Mouse (Mus musculus) liver, embryonic 15.5 days (tissue): Measurements from ENCODE around the gene Pmepa1. TPM values are rescaled to one million over a fixed set of nuclear protein-coding genes. Genes with fewer than 3 reads are reported as not detected.

Experiments
- ATAC-seq: fragments of 200-750 bp; cut with Nextera tagmentation; 2 replicates; pipeline ENCODE4 v1.8.0; 2017; ENCODE audit warnings: moderate number of reproducible peaks, mild to moderate bottlenecking, moderate library complexity; ENCODE audit not compliant: insufficient read depth
- H3K27ac ChIP-seq: fragments of 300-500 bp; sonication (generic); replicated peaks from 2 replicates; pipeline ENCODE4 v1.5.1; 2015; ENCODE audit warnings: mild to moderate bottlenecking, inconsistent platforms
- H3K27me3 ChIP-seq: fragments of 300-500 bp; sonication (generic); 2 replicates; pipeline ENCODE4 v1.6.1; 2015; ENCODE audit warnings: mild to moderate bottlenecking, inconsistent platforms
- H3K36me3 ChIP-seq: fragments of 300-500 bp; sonication (generic); replicated peaks from 2 replicates; pipeline ENCODE4 v1.6.1; 2015; ENCODE audit warnings: moderate library complexity, mild to moderate bottlenecking, inconsistent platforms
- H3K4me1 ChIP-seq: fragments of 300-500 bp; sonication (generic); replicated peaks from 2 replicates; pipeline ENCODE4 v1.6.1; 2015; ENCODE audit warnings: inconsistent platforms
- H3K4me2 ChIP-seq: fragments of 300-500 bp; sonication (generic); 2 replicates; pipeline ENCODE4 v1.6.1; 2015; ENCODE audit warnings: moderate library complexity, mild to moderate bottlenecking, inconsistent platforms
- H3K4me3 ChIP-seq: fragments of 300-500 bp; sonication (generic); replicated peaks from 2 replicates; pipeline ENCODE4 v1.5.1; 2015; ENCODE audit warnings: mild to moderate bottlenecking, inconsistent platforms
- H3K9ac ChIP-seq: fragments of 300-500 bp; sonication (generic); 2 replicates; pipeline ENCODE4 v1.6.1; 2015; ENCODE audit warnings: moderate library complexity, mild to moderate bottlenecking, inconsistent platforms
- H3K9me3 ChIP-seq: fragments of 300-500 bp; sonication (generic); replicated peaks from 2 replicates; pipeline ENCODE4 v1.6.1; 2016; ENCODE audit warnings: inconsistent platforms
- WGBS: fragments of 180-500 bp; shearing (Covaris S2); methylation state at CpG from one replicate; pipeline ENCODE4 v1.1.7; 2015; ENCODE audit warnings: mixed read lengths; ENCODE audit not compliant: insufficient replicate concordance; 5-methylcytosine and 5-hydroxymethylcytosine counted together
- polyA plus RNA-seq: library from polyadenylated mRNA; unstranded; fragments of >200 nt; fragmentation: Nextera tagmentation; extraction: Ambion mirVana; gene quantifications from 2 replicates; pipeline ENCODE4 v1.2.1, GENCODE M21; 2015

Gene Pmepa1
- polyA plus RNA-seq, 1 experiment from 2014 or later, result 0.12 TPM

- no peak for ATAC-seq
- Histone ChIP-seq H3K27me3 (peaks cover 30% of the 10 kb centered on the region), H3K9me3 (no peaks in the 10 kb centered on the region), H3K4me3 (no peak overlapping the region), H3K27ac (no peak overlapping the region), H3K9ac (no peak overlapping the region), H3K4me1 (peaks cover 7% of the 10 kb centered on the region; the same call in 1 of the 2 replicates), H3K36me3 (no peaks in the 10 kb centered on the region), H3K4me2 (no peak overlapping the region)
- 69% methylated on average over 10 of the region's 10 CpGs for WGBS
These were observed 93.0 kb downstream of the Pmepa1 start for GRCm38 (mm10) chr2:173183311-173183710.

DNA sequence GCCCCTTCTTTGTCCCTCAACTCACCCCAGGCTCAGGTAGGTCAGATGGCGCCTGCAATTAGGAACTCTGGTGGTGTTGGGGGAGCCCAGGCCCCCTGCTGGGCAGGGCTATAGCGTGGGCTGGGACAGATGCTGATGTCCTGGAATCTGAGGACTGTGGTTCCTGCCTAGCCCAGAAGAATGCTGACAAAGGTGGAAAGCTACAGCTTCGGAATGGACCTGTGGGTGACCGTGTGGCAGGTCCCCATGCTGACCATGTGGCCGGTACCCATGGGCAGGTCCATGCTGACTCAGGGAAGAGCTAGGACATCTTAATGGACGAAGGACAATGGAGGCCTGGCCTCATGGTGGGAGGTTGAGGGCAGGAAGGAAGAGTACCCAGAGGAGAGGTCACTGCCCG, 93.5 kb downstream of the Pmepa1 start:
- Histone ChIP-seq H3K4me3 (no peak overlapping the region), H3K4me1 (peaks cover 7% of the 10 kb centered on the region; the same call in 1 of the 2 replicates), H3K9me3 (no peaks in the 10 kb centered on the region), H3K27me3 (peaks cover 30% of the 10 kb centered on the region), H3K4me2 (no peak overlapping the region), H3K27ac (no peak overlapping the region), H3K9ac (no peak overlapping the region), H3K36me3 (no peaks in the 10 kb centered on the region)
- 59% methylated on average over 7 of the region's 7 CpGs for WGBS
- ATAC-seq, result no peak

- no peak overlapping the region for H3K4me2 ChIP-seq
- no peak overlapping the region for H3K9ac ChIP-seq
- WGBS, result 69% methylated on average over 7 of the region's 7 CpGs
- no peaks in the 10 kb centered on the region for H3K9me3 ChIP-seq
- no peaks in the 10 kb centered on the region for H3K36me3 ChIP-seq
- ATAC-seq, result no peak
- peaks cover 30% of the 10 kb centered on the region for H3K27me3 ChIP-seq
- H3K4me3 ChIP-seq, result no peak overlapping the region
- peaks cover 5% of the 10 kb centered on the region; the same call in 1 of the 2 replicates for H3K4me1 ChIP-seq
- H3K27ac ChIP-seq, result no peak overlapping the region
These were observed 94.4 kb downstream of the Pmepa1 start for GRCm38 (mm10) chr2:173181901-173182300.

DNA sequence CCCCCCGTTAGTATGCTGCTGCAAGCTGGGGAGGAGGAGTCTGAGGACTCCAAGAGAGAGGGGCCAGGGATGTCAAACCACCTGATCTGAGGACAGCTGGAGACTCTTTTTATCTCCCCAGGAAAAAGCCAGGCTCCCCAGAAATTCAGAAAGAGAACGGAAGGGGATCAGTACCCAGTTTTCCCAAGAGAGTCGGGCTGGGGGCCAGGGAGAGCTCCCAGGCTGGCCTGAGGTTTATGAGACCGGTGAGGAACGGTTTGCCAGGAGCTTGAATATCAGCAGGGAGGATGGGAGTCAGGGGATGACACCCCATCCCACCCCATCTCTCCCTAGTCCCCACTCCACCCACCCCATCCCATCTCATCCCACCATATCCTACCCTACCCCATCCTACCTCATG, 94.8 kb downstream of the Pmepa1 start:
- no peak overlapping the region for H3K9ac ChIP-seq
- H3K9me3 ChIP-seq, result no peaks in the 10 kb centered on the region
- WGBS, result 62% methylated on average over 5 of the region's 5 CpGs
- no peak overlapping the region for H3K27ac ChIP-seq
- H3K4me3 ChIP-seq, result no peak overlapping the region
- no peaks in the 10 kb centered on the region for H3K36me3 ChIP-seq
- H3K4me1 ChIP-seq, result peaks cover under 1% of the 10 kb centered on the region; the same call in 1 of the 2 replicates
- peaks cover 27% of the 10 kb centered on the region for H3K27me3 ChIP-seq
- H3K4me2 ChIP-seq, result no peak overlapping the region
- no peak for ATAC-seq

GRCm38 (mm10) chr2:173180721-173181388, 95.5 kb downstream of the Pmepa1 start:
- Histone ChIP-seq H3K9ac (no peak overlapping the region), H3K4me2 (no peak overlapping the region), H3K36me3 (no peaks in the 10 kb centered on the region), H3K27ac (no peak overlapping the region), H3K4me1 (no peaks in the 10 kb centered on the region), H3K9me3 (no peaks in the 10 kb centered on the region), H3K4me3 (no peak overlapping the region), H3K27me3 (peaks cover 27% of the 10 kb centered on the region)
- no peak for ATAC-seq
- WGBS, result 64% methylated on average over 11 of the region's 11 CpGs

DNA sequence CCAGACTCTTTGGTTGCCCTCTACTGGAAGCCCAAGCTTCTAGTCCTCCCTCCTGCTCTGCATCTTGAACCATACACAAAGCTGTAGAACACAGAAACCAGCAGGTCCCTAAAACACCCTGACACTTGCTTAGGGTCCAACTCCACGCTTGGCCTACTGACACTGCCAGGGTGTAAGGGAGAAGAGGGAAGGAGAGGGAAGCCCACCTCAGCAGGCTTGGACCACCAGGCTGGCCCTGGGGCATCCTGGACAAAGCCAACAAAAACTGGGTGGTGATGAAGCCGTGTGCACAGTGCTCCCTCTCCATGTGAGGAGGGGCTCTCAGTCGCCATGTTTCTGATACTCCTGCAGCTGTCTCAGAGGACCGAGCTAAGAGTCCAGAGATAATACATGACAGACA, 96.3 kb downstream of the Pmepa1 start:
- 62% methylated on average over 4 of the region's 4 CpGs for WGBS
- H3K27ac ChIP-seq, result no peak overlapping the region
- H3K9ac ChIP-seq, result no peak overlapping the region
- H3K27me3 ChIP-seq, result peaks cover 24% of the 10 kb centered on the region; the same call in 1 of the 2 replicates
- H3K4me2 ChIP-seq, result no peak overlapping the region
- no peaks in the 10 kb centered on the region for H3K36me3 ChIP-seq
- H3K9me3 ChIP-seq, result no peaks in the 10 kb centered on the region
- no peak for ATAC-seq
- no peak overlapping the region for H3K4me3 ChIP-seq
- H3K4me1 ChIP-seq, result no peaks in the 10 kb centered on the region

- peaks cover 8% of the 10 kb centered on the region for H3K4me1 ChIP-seq
- H3K4me2 ChIP-seq, result no peak overlapping the region
- ATAC-seq, result no peak
- WGBS, result 54% methylated on average over 7 of the region's 7 CpGs
- no peaks in the 10 kb centered on the region for H3K9me3 ChIP-seq
- peaks cover 17% of the 10 kb centered on the region; the same call in 1 of the 2 replicates for H3K27me3 ChIP-seq
- no peak overlapping the region for H3K9ac ChIP-seq
- H3K27ac ChIP-seq, result no peak overlapping the region
- H3K36me3 ChIP-seq, result no peaks in the 10 kb centered on the region
- H3K4me3 ChIP-seq, result no peak overlapping the region
These were observed 97.3 kb downstream of the Pmepa1 start for GRCm38 (mm10) chr2:173179046-173179445.

DNA sequence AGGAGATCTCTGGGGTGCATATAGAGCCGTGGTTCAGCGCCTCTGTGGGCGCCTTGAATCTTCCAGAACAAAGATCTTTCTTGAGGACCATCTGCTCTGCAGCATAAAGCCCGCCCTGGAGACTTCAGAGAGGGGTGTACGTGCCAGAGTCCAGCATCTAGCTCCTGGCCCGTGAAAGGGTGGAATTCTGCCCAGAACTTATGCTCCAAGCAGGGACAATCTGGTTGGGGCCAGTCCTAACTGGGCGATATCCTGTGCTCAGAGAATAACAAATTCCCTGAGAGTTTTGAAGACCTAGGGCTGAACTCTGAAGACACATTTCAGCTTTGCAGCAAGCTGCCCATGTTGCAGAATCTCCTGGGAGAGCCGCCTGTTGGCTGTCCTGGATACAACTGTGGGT, 98.4 kb downstream of the Pmepa1 start:
- WGBS, result 59% methylated on average over 8 of the region's 8 CpGs
- Histone ChIP-seq H3K4me3 (no peak overlapping the region), H3K4me1 (peaks cover 19% of the 10 kb centered on the region), H3K27ac (no peak overlapping the region), H3K9ac (no peak overlapping the region), H3K27me3 (peaks cover 20% of the 10 kb centered on the region), H3K4me2 (no peak overlapping the region), H3K36me3 (no peaks in the 10 kb centered on the region), H3K9me3 (no peaks in the 10 kb centered on the region)
- ATAC-seq, result no peak

- Histone ChIP-seq H3K27me3 (peaks cover 23% of the 10 kb centered on the region), H3K27ac (no peak overlapping the region), H3K4me1 (peaks cover 23% of the 10 kb centered on the region), H3K4me3 (no peak overlapping the region), H3K9ac (no peak overlapping the region), H3K36me3 (no peaks in the 10 kb centered on the region), H3K9me3 (no peaks in the 10 kb centered on the region), H3K4me2 (no peak overlapping the region)
- WGBS, result 33% methylated on average over 5 of the region's 5 CpGs
- ATAC-seq, result no peak
These were observed 98.9 kb downstream of the Pmepa1 start for GRCm38 (mm10) chr2:173177481-173177880.

- Histone ChIP-seq H3K4me2 (no peak overlapping the region), H3K27ac (no peak overlapping the region), H3K27me3 (peaks cover 30% of the 10 kb centered on the region), H3K36me3 (no peaks in the 10 kb centered on the region), H3K4me1 (peaks cover 38% of the 10 kb centered on the region), H3K9ac (no peak overlapping the region), H3K4me3 (no peak overlapping the region), H3K9me3 (no peaks in the 10 kb centered on the region)
- ATAC-seq, result no peak
- WGBS, result 72% methylated on average over 5 of the region's 5 CpGs
These were observed 100.6 kb downstream of the Pmepa1 start for GRCm38 (mm10) chr2:173175703-173176102.

DNA sequence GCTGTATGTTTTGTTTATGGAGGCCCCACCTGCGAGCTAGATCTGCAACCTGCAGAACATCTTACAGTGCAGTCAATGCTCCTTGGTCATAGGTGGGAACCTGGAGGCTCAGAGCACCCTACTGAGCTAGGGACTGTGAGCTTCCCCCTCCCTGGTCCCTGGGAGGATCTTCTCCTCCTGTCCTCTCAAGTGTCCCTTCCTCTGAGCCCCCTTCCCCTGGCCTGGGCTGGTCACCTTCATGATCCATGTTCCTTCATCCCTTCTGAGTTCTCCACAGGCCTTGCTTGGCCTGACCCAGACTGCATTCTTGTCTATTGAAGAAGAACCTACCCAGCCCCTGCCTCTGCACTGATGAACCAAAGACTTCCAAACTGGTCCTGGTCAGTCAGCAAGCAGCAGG, 101.8 kb downstream of the Pmepa1 start:
- no peak overlapping the region for H3K9ac ChIP-seq
- H3K9me3 ChIP-seq, result no peaks in the 10 kb centered on the region
- H3K27me3 ChIP-seq, result peaks cover 29% of the 10 kb centered on the region
- 26% methylated on average over 1 of the region's 1 CpGs for WGBS
- no peak overlapping the region for H3K4me3 ChIP-seq
- peaks cover 38% of the 10 kb centered on the region for H3K4me1 ChIP-seq
- H3K36me3 ChIP-seq, result no peaks in the 10 kb centered on the region
- H3K4me2 ChIP-seq, result peak overlapping the region; percentile 49
- ATAC-seq, result no peak
- H3K27ac ChIP-seq, result no peak overlapping the region
